Mouse (Mus musculus): ENCODE data around the gene Tsc22d2. TPM values are rescaled to one million over a fixed set of nuclear protein-coding genes. Genes with fewer than 3 reads are reported as not detected.

Tsc22d2 gene
- 7.2 and 7.7 TPM in 2 replicates for total RNA-seq (2014; rRNA removed)
- 5.4 and 6.7 TPM in 2 replicates for polyA plus RNA-seq (2012; rRNA removed)

DNA sequence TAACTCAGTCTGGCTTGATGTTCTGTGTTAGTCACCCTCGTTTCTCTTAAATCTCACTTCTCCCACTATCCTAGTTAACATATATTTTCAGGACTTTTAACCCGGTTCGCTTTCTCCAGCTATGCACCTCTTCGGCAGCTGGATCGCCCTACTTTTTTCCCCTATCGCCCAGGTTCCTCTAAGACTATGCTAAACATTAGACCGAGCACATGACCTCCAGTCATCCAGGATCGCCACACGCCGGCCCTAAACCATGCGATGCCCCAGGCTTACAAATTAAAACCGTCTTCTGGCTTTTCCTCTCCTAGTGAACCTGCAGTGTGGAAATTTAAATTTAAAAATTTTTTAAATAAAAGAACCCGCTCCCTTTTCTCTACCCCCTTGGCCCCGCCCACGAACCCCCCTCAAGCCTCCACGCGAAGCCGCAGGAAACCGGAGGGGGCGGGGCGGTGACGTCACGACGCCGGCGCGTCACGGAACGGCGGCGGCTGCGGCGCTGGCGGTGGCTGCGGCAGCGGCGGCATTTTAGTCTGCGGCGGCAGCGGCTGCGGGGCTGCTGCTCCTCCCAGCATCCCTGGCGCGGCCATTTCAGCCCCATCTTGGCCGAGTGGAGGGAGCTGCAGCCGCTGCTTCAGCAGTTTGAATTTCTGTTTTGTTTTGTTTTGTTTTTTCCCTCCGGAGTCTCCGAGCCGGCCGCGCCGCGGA lies at the start of gene Tsc22d2:
Gene Tsc22d2, plus strand, starts transcription at position 482 of the 705 bp plus-strand sequence.
- peak within 1 kb of the TSS; percentile 96 for H3K27ac ChIP-seq (replicated peaks; ENCODE audit: insufficient read depth, low read depth, low read length)
- no peaks in the 10 kb centered on the region for H3K27me3 ChIP-seq (ENCODE audit: control insufficient read depth, insufficient read depth, low read length)
- no peaks in the 10 kb centered on the region for H3K36me3 ChIP-seq (ENCODE audit: control insufficient read depth, insufficient read depth, low read length)
- peak; percentile 68 for DNase-seq (ENCODE audit: extremely low read depth, low read depth, low spot score)
- no peak for TF ChIP-seq CTCF (IDR thresholded peaks at IDR 0.05; ENCODE audit: low read depth, low read length)
- peak; percentile 92 for TF ChIP-seq POLR2A (IDR thresholded peaks at IDR 0.05; ENCODE audit: extremely low read depth, insufficient read depth, low read length)
- peaks cover 20% of the 10 kb centered on the region; the same call in 1 of the 2 replicates for H3K79me2 ChIP-seq (ENCODE audit: control insufficient read depth, insufficient read depth, low read length)
- peak within 1 kb of the TSS; percentile 88 for H3K4me3 ChIP-seq (ENCODE audit: insufficient read depth, low read depth, low read length)
- peak within 1 kb of the TSS; percentile 100 for H3K9ac ChIP-seq (ENCODE audit: low read depth, low read length)
- under 1% methylated on average over 51 of the region's 52 CpGs for WGBS
- H3K4me1 ChIP-seq (ENCODE audit: control insufficient read depth, insufficient read depth, low read length): no peaks in the 10 kb centered on the region; the same call in 1 of the 2 replicates

DNA sequence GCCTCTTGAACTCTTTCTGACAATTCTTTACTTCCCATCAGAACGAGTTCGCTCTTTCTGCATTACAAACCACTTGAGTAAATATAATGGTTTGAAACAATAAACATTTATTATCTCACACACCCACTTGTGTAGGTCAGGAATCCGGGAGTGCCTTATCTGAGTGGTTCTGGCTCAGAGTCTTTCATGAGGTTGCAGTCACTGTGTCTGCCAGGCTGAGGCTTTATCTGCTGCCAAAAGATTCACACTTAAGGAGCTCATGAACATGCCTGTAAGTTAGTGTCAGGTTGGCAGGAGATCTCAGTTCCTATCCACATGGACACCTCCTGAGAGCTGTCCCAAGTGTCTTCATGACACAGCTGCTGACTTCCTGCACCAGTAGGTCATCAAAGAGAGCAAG lies 47.8 kb upstream of the Tsc22d2 start:
- Histone ChIP-seq H3K36me3 (ENCODE audit: control insufficient read depth, insufficient read depth, low read length) (no peaks in the 10 kb centered on the region), H3K79me2 (ENCODE audit: control insufficient read depth, insufficient read depth, low read length) (no peaks in the 10 kb centered on the region), H3K9ac (ENCODE audit: low read depth, low read length) (no peak overlapping the region), H3K4me1 (ENCODE audit: control insufficient read depth, insufficient read depth, low read length) (no peaks in the 10 kb centered on the region), H3K27me3 (ENCODE audit: control insufficient read depth, insufficient read depth, low read length) (no peaks in the 10 kb centered on the region), H3K4me3 (ENCODE audit: insufficient read depth, low read depth, low read length) (no peak overlapping the region), H3K27ac (replicated peaks; ENCODE audit: insufficient read depth, low read depth, low read length) (no peak overlapping the region)
- 58% methylated on average over 3 of the region's 3 CpGs for whole genome bisulfite sequencing
- DNase-seq (ENCODE audit: extremely low read depth, low read depth, low spot score): no peak
- TF ChIP-seq POLR2A (IDR thresholded peaks at IDR 0.05; ENCODE audit: extremely low read depth, insufficient read depth, low read length): no peak
- no peak for TF ChIP-seq CTCF (IDR thresholded peaks at IDR 0.05; ENCODE audit: low read depth, low read length)

DNA sequence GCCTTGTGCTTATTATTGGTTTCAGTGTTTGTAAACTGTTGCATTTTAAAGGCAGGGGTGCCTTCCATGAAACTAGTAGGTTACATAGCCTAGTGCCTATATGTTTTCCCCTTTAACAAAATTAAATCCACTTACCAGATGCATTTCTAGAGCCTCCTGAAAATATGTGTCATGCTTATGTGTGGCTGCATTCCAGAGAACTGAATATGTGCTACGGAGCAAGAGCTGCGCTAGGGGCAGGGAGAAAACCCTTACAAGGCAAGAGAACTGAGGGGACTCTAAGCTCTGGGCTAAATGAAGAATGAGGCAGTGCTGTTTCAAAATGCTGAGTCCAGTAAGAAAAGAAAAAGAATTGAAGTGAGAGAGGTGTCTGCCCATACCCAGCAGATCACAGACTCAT lies 43.7 kb upstream of the Tsc22d2 start:
- DNase-seq (ENCODE audit: extremely low read depth, low read depth, low spot score): no peak
- Histone ChIP-seq H3K9ac (ENCODE audit: low read depth, low read length) (no peak overlapping the region), H3K27me3 (ENCODE audit: control insufficient read depth, insufficient read depth, low read length) (no peaks in the 10 kb centered on the region), H3K4me3 (ENCODE audit: insufficient read depth, low read depth, low read length) (no peak overlapping the region), H3K36me3 (ENCODE audit: control insufficient read depth, insufficient read depth, low read length) (no peaks in the 10 kb centered on the region), H3K4me1 (ENCODE audit: control insufficient read depth, insufficient read depth, low read length) (peaks cover 6% of the 10 kb centered on the region; the same call in 1 of the 2 replicates), H3K27ac (replicated peaks; ENCODE audit: insufficient read depth, low read depth, low read length) (no peak overlapping the region), H3K79me2 (ENCODE audit: control insufficient read depth, insufficient read depth, low read length) (no peaks in the 10 kb centered on the region)
- TF ChIP-seq CTCF (IDR thresholded peaks at IDR 0.05; ENCODE audit: low read depth, low read length): no peak
- no peak for TF ChIP-seq POLR2A (IDR thresholded peaks at IDR 0.05; ENCODE audit: extremely low read depth, insufficient read depth, low read length)
- 100% methylated on average over 2 of the region's 2 CpGs for WGBS

DNA sequence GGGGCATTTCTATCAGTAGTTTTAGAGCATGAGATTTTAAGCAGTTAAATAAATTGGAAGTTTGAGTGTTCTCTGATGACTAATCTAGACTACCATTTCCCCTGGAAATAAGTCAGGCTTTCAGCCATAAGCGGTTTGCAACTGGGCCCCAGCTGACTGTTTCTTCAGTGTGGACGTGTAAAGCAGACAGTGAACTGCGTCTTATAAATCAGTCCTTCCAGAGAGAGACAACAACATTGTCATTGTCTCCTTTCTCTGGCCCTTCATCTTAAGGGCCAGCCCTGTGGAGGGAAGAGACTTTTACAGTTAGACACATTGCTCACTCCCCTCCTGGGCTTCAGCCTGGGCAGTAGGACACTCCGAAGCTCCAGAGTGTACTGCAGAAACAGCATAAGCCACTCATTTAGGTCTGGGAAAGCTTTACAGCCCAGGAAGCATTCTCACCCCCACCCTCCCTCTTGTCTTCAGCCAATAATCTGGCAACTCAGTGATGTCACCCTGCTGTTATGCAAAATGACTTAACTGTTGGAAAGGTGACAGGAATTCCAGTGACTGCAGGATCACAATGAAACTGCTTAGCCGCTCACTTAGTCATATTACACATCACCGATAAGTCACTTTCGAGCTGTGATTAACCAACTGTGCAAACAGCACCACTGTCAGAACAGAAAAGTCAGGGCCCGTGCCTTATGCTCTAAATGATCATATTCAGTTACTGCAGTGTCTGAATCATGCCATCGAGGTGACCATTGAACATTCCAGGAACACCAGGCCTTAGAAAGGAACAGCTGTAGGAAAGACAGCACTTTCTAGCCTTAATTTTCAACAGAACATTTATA lies 42.2 kb upstream of the Tsc22d2 start:
- DNase-seq (ENCODE audit: extremely low read depth, low read depth, low spot score): peak; percentile 95
- Histone ChIP-seq H3K27me3 (ENCODE audit: control insufficient read depth, insufficient read depth, low read length) (no peaks in the 10 kb centered on the region), H3K27ac (replicated peaks; ENCODE audit: insufficient read depth, low read depth, low read length) (peak overlapping the region; percentile 72), H3K4me3 (ENCODE audit: insufficient read depth, low read depth, low read length) (peak overlapping the region; percentile 49), H3K79me2 (ENCODE audit: control insufficient read depth, insufficient read depth, low read length) (no peaks in the 10 kb centered on the region), H3K4me1 (ENCODE audit: control insufficient read depth, insufficient read depth, low read length) (peaks cover 6% of the 10 kb centered on the region; the same call in 1 of the 2 replicates), H3K9ac (ENCODE audit: low read depth, low read length) (peak overlapping the region; percentile 79), H3K36me3 (ENCODE audit: control insufficient read depth, insufficient read depth, low read length) (no peaks in the 10 kb centered on the region)
- WGBS: 20% methylated on average over 9 of the region's 9 CpGs
- TF ChIP-seq POLR2A (IDR thresholded peaks at IDR 0.05; ENCODE audit: extremely low read depth, insufficient read depth, low read length) (no peak), CTCF (IDR thresholded peaks at IDR 0.05; ENCODE audit: low read depth, low read length) (no peak)

DNA sequence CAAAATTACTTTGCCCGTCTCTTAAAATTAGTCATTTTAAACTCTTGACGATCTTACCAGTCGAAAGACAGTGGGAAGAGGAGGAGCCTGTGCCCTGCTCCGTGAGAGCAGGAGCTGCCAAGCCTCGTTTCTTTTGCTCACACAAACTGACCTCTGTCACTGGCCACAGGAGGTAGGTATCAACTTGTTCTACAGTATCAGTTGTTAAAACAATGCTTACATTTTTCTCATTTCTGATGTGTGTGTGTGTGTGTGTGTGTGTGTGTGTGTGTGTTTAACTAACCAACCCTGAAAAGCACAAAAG lies 41.7 kb upstream of the Tsc22d2 start:
- Histone ChIP-seq H3K79me2 (ENCODE audit: control insufficient read depth, insufficient read depth, low read length) (no peaks in the 10 kb centered on the region), H3K4me3 (ENCODE audit: insufficient read depth, low read depth, low read length) (0 out of 2 replicates have a peak overlapping the region, but pooled peaks have one; percentile 49), H3K27ac (replicated peaks; ENCODE audit: insufficient read depth, low read depth, low read length) (peak overlapping the region; percentile 72), H3K27me3 (ENCODE audit: control insufficient read depth, insufficient read depth, low read length) (no peaks in the 10 kb centered on the region), H3K36me3 (ENCODE audit: control insufficient read depth, insufficient read depth, low read length) (no peaks in the 10 kb centered on the region), H3K4me1 (ENCODE audit: control insufficient read depth, insufficient read depth, low read length) (peaks cover 6% of the 10 kb centered on the region; the same call in 1 of the 2 replicates), H3K9ac (ENCODE audit: low read depth, low read length) (peak overlapping the region; percentile 79)
- peak; percentile 75 for DNase-seq (ENCODE audit: extremely low read depth, low read depth, low spot score)
- WGBS: 6% methylated on average over 5 of the region's 5 CpGs
- TF ChIP-seq CTCF (IDR thresholded peaks at IDR 0.05; ENCODE audit: low read depth, low read length) (no peak), POLR2A (IDR thresholded peaks at IDR 0.05; ENCODE audit: extremely low read depth, insufficient read depth, low read length) (no peak)

Data from liver, adult 2 months (tissue).